ENCODE assay signal across 23 mouse cellular contexts in the genomic region with DNA sequence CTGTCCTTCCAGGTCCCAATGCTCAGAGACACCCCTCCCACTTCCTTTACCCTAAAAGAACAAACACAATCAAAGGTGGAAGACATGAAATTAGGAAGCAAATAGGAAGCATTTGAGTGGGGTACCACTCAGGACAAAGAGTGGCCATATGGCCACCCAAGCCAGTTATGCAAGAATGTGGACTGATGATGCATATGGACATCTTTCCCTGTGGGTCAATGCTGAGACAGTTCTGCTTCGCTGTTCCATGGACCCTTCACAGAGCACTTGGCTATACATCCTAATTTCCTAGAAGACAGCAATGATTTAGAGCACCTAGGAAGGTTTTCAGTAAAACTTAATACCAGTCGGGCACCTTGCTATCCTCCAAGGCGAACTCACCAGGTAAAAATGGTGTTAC. TPM values are rescaled to one million over a fixed set of nuclear protein-coding genes. Genes with fewer than 3 reads are reported as not detected.
A peak's percentile ranks its signal among the peaks of the same experiment; 100 is the strongest.
DNase-seq lines count a peak whose midpoint lies in the region; ATAC-seq and TF ChIP-seq lines count a peak whose summit lies in the region.
"Had no signal": no experiment of that assay in that cellular context is flagged by ENCODE, and none has a peak within 500 bp of the region (broad histone marks: within the 10 kb centered on the region; RNA-seq: fewer than 3 reads in every experiment).

No protein-coding gene starts in this region.

- no peak for TF ChIP-seq CTCF in embryonic fibroblast, embryonic 13.5 days (IDR thresholded peaks at IDR 0.05; ENCODE audit: borderline replicate concordance, insufficient read depth, low read length)

- H3K27me3 ChIP-seq in megakaryocyte, embryonic 14.5 days (replicated peaks), result no peaks in the 10 kb centered on the region
- H3K27me3 ChIP-seq: embryonic facial prominence, embryonic 15.5 days; heart, embryonic 13.5 days; intestine, embryonic 15.5 days had no signal

- H3K4me1 ChIP-seq in megakaryocyte, embryonic 14.5 days, result peaks cover 86% of the 10 kb centered on the region
- H3K4me1 ChIP-seq in embryonic fibroblast, embryonic 13.5 days (ENCODE audit: control insufficient read depth, insufficient read depth, low read length), result peaks cover 3% of the 10 kb centered on the region; the same call in 1 of the 2 replicates

- H3K27ac ChIP-seq in embryonic fibroblast, embryonic 13.5 days (ENCODE audit: insufficient read depth, low read length), result no peak overlapping the region
- H3K27ac ChIP-seq: embryonic facial prominence, embryonic 15.5 days; forebrain, embryonic 12.5 days; heart, embryonic 13.5 days; hindbrain, embryonic 12.5 days; hindbrain, postnatal 0 days; intestine, embryonic 15.5 days had no signal

- H3K9me3 ChIP-seq in megakaryocyte, embryonic 14.5 days, result no peaks in the 10 kb centered on the region
- H3K9me3 ChIP-seq: embryonic facial prominence, embryonic 15.5 days; forebrain, embryonic 12.5 days; G1E; heart, embryonic 13.5 days; hindbrain, embryonic 12.5 days; intestine, embryonic 15.5 days had no signal

- peak; percentile 49 for DNase-seq in CD4-positive, CD25-positive, alpha-beta regulatory T cell, adult 2 months (ENCODE audit: low read depth, low spot score)
- peak; percentile 50 for DNase-seq in naive thymus-derived CD4-positive, alpha-beta T cell, adult 2 months (ENCODE audit: low read depth)
- DNase-seq in adrenal gland, adult (ENCODE audit: inconsistent age in 2 of 2, low spot score in 1 of 2), result no peak
- DNase-seq: adrenal gland, postnatal 14 days; cerebellum, adult 2 months; cerebellum, postnatal 10 days; embryo, embryonic 11 days; gastrocnemius, postnatal 25 days; heart, postnatal 10 days; heart, postnatal 4 days had no signal

- H3K36me3 ChIP-seq in megakaryocyte, embryonic 14.5 days (replicated peaks; ENCODE audit: low read length), result peaks cover 47% of the 10 kb centered on the region
- H3K36me3 ChIP-seq: embryonic facial prominence, embryonic 15.5 days; forebrain, embryonic 12.5 days; hindbrain, embryonic 12.5 days; intestine, embryonic 15.5 days had no signal

- no peak for ATAC-seq in CD4-positive, CD25-positive, alpha-beta regulatory T cell, adult 4 months
- no peak for ATAC-seq in megakaryocyte, adult 5-6 weeks (ENCODE audit: poor library complexity, severe bottlenecking)
- no peak for ATAC-seq in erythroblast, adult 5-6 weeks (replicated peaks; ENCODE audit: low FRiP score, poor library complexity, severe bottlenecking)
- ATAC-seq: forebrain, embryonic 16.5 days; hindbrain, postnatal 0 days; intestine, embryonic 15.5 days had no signal

- TF ChIP-seq POLR2A in embryonic fibroblast, embryonic 13.5 days (IDR thresholded peaks at IDR 0.05; ENCODE audit: low read depth, low read length), result no peak

- peak overlapping the region; percentile 100 for H3K4me3 ChIP-seq in megakaryocyte, embryonic 14.5 days (replicated peaks)
- peak overlapping the region; percentile 32; the same call in 1 of the 2 replicates for H3K4me3 ChIP-seq in embryonic fibroblast, embryonic 13.5 days (ENCODE audit: insufficient read depth, low read length)
- H3K4me3 ChIP-seq: embryonic facial prominence, embryonic 15.5 days; forebrain, embryonic 12.5 days; heart, embryonic 13.5 days; hindbrain, embryonic 12.5 days; intestine, embryonic 15.5 days had no signal

RNA-seq across cellular contexts. Expression of a gene that starts 2.8 kb away (rescaled TPM):
- 10 to 100 TPM; 36.6 to 47.4 TPM for polyA plus RNA-seq in CD4-positive, CD25-positive, alpha-beta regulatory T cell, adult 4 months (2017; shearing (Covaris generic))
- polyA plus RNA-seq in megakaryocyte, embryonic 14.5 days (2012; ENCODE audit: insufficient read depth, low replicate concordance), result 1.8 and 3.0 TPM in 2 replicates
- total RNA-seq in megakaryocyte, adult 5-6 weeks (2015), result 16.1 and 21.2 TPM in 2 replicates
- total RNA-seq in megakaryocyte, adult 5-6 weeks (2017), result 17.0 and 29.6 TPM in 2 replicates
- polyA plus RNA-seq in embryonic fibroblast, embryonic 13.5 days (2011; ENCODE audit: insufficient read length, low read depth, missing spikeins), result 7.6 and 8.2 TPM in 2 replicates
- 4.0 TPM in 2 replicates for total RNA-seq in erythroblast, adult 5-6 weeks (2015; ENCODE audit: low replicate concordance)
- total RNA-seq in erythroblast, adult 5-6 weeks (2017; ENCODE audit: low replicate concordance), result 2.1 and 2.9 TPM in 2 replicates

Comparison
In these comparisons a context has a peak if more than half of its experiments do, and no peak if none do; other contexts are left out.
1. DNase-seq: peak in CD4-positive, CD25-positive, alpha-beta regulatory T cell, adult 2 months (single experiment) and naive thymus-derived CD4-positive, alpha-beta T cell, adult 2 months (single experiment); none in adrenal gland, adult (0 of 2).